Mouse (Mus musculus): Measurements from ENCODE around the gene Rab33b.

DNA sequence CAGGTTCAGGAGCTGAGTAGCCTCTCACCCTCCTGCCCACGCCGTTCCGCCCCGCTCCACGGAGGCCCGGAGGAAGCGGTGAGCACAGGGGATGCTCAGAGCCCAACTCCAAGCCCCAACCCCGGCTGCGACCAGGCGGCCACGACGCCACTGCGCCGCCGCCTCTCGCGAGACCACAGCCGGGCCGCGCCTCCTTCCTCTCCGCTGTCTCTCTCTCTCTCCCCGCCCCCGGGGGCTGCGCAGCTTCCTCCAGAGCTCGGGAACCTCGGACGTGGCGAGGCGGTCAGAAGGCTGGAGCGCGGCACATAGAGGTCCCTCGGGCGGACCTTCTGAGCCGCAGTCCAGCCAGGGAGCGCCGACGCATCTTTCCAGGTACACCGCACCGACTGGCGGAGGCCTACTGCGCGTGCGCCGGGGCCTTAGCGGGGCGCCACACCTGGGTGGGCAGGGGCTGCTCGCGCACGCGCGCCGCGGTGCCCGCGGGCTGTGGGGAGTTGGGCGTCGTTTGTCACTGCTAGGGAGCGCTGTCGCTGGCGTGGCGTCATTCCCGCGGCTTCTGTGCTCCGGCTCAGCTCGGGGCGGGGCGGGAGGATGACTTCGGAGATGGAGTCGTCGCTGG, at the start of gene Rab33b:
- TF ChIP-seq CTCF (IDR thresholded peaks at IDR 0.05; ENCODE audit: low read depth) (peak; percentile 49; the same call in 1 of the 2 replicates), EP300 (optimal IDR thresholded peaks at IDR 0.05) (peak; percentile 98)
